Mouse (Mus musculus): ENCODE measurements around the gene Abhd14b.

GRCm38 (mm10) chr9:106463122-106464063, 16.1 kb downstream of the Abhd14b start:
- TF ChIP-seq CTCF (IDR thresholded peaks at IDR 0.05; ENCODE audit: low read depth, low read length) (no peak), POLR2A (IDR thresholded peaks at IDR 0.05; ENCODE audit: extremely low read depth, insufficient read depth, low read length) (no peak)
